Mouse (Mus musculus) kidney, postnatal 14 days (tissue): ENCODE results near the gene Dyrk2.

Experiments used
- DNase-seq: peaks from one replicate; pipeline ENCODE4 v3.0.0; 2022; ENCODE audit warnings: mixed read lengths

Dyrk2 gene

GRCm38 (mm10) chr10:118840598-118840997, 29.4 kb downstream of the Dyrk2 start:
- no peak for DNase-seq

GRCm38 (mm10) chr10:118839343-118840141, 30.5 kb downstream of the Dyrk2 start:
- no peak for DNase-seq

- no peak for DNase-seq
Observed at GRCm38 (mm10) chr10:118837636-118838035, 32.4 kb downstream of the Dyrk2 start.

- DNase-seq, result no peak
Observed at GRCm38 (mm10) chr10:118831190-118831589, 38.8 kb downstream of the Dyrk2 start.

GRCm38 (mm10) chr10:118829641-118830040, 40.4 kb downstream of the Dyrk2 start:
- DNase-seq, result no peak

GRCm38 (mm10) chr10:118827116-118827515, 42.9 kb downstream of the Dyrk2 start:
- no peak for DNase-seq

GRCm38 (mm10) chr10:118824830-118825229, 45.2 kb downstream of the Dyrk2 start:
- DNase-seq, result no peak

- DNase-seq, result peak; percentile 49
Observed at GRCm38 (mm10) chr10:118820901-118821300, 49.1 kb downstream of the Dyrk2 start.

GRCm38 (mm10) chr10:118819846-118820245, 50.2 kb downstream of the Dyrk2 start:
- DNase-seq, result no peak

- peak; percentile 17 for DNase-seq
Observed at GRCm38 (mm10) chr10:118817089-118817488, 52.9 kb downstream of the Dyrk2 start.

GRCm38 (mm10) chr10:118811945-118812344, 58.1 kb downstream of the Dyrk2 start:
- no peak for DNase-seq

GRCm38 (mm10) chr10:118810908-118811711, 58.9 kb downstream of the Dyrk2 start:
- peak; percentile 69 for DNase-seq
